Mouse (Mus musculus) skeletal muscle tissue, adult 2 months (tissue): Measurements from ENCODE around the gene Gpatch2l.

Source experiments
- DNase-seq: peaks from one replicate; pipeline ENCODE4 v3.0.0-alpha.2; 2012; ENCODE audit warnings: low read depth, low spot score

Gpatch2l gene

GRCm38 (mm10) chr12:86276895-86277294, 35.2 kb downstream of the Gpatch2l start:
- no peak for DNase-seq

- DNase-seq, result no peak
Measured at GRCm38 (mm10) chr12:86280000-86280399, 38.3 kb downstream of the Gpatch2l start.

- DNase-seq, result no peak
Measured at GRCm38 (mm10) chr12:86285704-86286103, 44.0 kb downstream of the Gpatch2l start.

DNA sequence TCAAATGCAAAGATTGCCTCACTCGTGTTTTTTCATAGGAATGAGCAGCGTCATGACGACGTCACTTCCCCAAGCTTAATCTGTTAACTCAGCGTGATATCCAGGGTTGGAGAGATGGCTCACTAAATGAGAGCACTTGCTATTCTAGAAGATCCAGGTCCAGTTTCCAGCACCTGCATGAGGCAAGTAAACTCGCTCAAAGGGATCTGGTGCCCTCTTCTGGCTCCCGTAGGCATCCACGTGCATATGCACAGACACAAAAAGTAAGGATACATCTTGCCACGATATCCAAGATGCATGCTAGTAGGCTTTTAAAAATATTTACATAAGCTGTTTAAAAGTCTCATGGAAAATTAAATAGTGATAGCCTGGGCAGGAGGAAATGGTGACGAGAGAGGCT, 55.8 kb downstream of the Gpatch2l start:
- no peak for DNase-seq

- no peak for DNase-seq
Measured at GRCm38 (mm10) chr12:86302973-86303372, 61.3 kb downstream of the Gpatch2l start.

- DNase-seq, result no peak
Measured at GRCm38 (mm10) chr12:86305045-86305444, 63.4 kb downstream of the Gpatch2l start.

GRCm38 (mm10) chr12:86305635-86306243, 64.1 kb downstream of the Gpatch2l start:
- no peak for DNase-seq

GRCm38 (mm10) chr12:86309474-86309873, 67.8 kb downstream of the Gpatch2l start:
- DNase-seq, result no peak

DNA sequence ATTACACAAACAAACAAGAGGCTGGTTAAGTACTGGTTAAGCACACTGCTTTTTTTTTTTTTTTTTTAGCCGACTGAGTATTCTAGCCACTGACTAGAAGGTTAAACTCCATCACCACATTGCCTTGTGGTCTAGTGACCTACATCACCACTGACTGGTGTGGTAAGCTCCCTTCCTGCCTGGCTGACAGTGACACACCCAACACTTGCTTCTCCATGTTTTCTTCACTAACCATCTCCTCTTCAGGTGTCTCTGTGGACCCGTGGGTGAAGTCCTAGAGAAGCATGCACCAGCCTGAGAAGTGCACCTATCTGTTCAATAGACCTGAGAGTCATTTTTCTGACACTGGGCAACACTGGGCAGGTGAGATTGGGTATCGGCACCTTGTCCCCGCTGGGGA, 68.2 kb downstream of the Gpatch2l start:
- DNase-seq, result no peak

GRCm38 (mm10) chr12:86320629-86321028, 79.0 kb downstream of the Gpatch2l start:
- DNase-seq, result no peak

- DNase-seq, result no peak
Measured at GRCm38 (mm10) chr12:86324297-86324696, 82.6 kb downstream of the Gpatch2l start.

DNA sequence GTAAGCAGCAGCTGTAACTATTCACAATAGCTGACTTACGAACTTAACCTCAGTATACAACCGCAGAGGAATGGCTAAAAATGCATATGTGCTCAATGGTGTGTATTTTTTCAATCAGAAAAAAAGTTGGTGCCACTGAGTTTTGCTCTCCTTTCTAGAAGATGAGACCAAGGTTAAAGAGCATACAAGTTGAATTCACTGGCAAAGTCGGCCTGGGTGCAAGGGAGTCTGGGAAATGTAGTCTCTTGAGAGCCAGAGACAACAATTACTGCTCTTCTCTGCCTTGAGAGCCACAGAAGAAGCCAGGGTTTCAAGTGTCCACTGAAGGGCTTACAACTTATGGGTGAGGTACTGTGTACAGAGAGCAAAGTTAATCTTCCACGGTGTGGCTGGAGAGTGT, 88.2 kb downstream of the Gpatch2l start:
- no peak for DNase-seq

DNA sequence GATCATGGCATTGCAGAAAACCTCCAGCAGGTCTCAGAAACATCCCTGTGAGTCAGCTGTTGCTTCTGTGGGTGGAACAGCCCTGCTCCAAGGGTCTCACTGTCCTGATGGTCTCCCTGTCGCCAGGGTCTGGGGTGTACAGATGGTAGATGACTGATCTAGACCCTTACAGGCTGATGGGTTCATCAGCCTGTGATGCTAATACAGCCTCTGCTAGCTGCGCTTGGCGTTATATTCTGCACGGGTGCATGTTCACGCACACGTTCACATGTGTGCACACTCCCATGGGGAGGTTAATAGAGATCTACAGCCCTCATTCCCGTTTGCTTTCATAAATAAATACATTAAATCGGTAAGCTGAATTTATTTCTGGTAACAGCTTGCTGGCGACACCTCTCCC, 89.0 kb downstream of the Gpatch2l start:
- no peak for DNase-seq

- no peak for DNase-seq
Measured at GRCm38 (mm10) chr12:86331248-86331647, 89.6 kb downstream of the Gpatch2l start.

DNA sequence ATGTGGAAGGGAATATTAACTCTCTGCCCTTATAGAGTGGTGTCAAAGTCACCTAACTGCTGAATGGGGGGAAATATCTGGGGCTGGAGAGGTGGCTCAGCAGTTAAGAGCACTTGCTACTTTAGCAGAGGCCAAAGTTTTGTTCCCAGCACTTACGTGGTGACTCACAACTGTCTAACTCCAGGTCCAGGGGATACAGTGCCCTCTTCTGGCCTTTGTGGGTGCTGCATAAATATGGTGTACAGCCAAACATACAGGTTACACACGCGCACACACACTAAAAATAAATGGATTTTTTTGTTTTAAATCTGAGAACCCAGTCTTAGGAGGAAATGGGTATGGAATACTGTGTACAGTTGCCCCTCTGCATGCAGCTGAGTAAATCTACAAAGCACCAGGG, 94.6 kb downstream of the Gpatch2l start:
- no peak for DNase-seq

- no peak for DNase-seq
Measured at GRCm38 (mm10) chr12:86336887-86337286, 95.2 kb downstream of the Gpatch2l start.
